Mouse (Mus musculus): Measurements from ENCODE around the gene Arhgef10l. TPM values are rescaled to one million over a fixed set of nuclear protein-coding genes. Genes with fewer than 3 reads are reported as not detected.

The Arhgef10l gene
- polyA plus RNA-seq, 1 experiment from 2014 or later = 13.4 TPM

DNA sequence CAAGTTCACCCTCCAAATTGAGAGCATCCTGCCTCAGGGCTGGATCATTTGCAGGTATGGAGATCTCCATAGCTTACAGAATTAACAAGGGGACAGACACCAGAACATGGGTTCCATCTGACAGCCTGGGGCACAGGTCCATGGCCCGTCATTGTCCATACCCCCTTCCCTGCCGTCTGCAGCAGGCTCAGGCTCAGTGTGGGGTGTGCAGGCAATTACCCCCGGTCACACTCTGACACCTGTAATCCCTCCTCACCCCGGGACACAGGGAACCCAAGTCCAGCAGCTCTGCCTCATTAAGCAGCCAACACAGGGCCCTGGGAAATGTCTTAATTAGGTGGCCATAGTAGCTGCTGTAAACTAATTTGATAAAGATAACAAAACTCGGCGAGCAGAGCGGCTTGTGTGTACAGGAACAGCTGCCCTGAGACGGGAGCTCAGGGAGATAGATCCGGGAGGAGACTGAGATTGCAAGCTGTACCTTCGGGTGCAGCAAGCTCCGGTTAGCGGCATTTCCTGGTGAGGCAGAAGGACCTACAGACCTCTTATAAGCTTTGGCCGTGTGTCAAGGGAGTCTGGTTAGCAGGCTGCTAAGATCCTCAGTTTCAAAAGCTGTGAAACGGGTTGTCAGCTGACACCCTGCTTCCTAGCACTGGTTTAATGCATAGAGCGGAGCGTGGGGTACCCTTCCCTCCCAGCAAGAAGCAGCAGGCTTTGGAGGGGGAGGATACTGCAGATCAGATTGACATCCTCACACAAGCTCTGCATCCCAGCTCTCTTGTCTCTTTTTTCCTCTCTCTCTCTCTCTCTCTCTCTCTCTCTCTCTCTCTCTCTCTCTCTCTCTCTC is 161.5 kb downstream of the Arhgef10l start:
- H3K4me3 ChIP-seq (ENCODE audit: low read depth, low read length) = no peak overlapping the region
- DNase-seq (ENCODE audit: low spot score) (peak; percentile 19), ATAC-seq (ENCODE audit: low read depth) (no peak)
- 31% methylated on average over 16 of the region's 16 CpGs for WGBS
- H3K36me3 ChIP-seq (ENCODE audit: control insufficient read depth, insufficient read depth, low read length) = no peaks in the 10 kb centered on the region
- H3K4me1 ChIP-seq (ENCODE audit: control insufficient read depth, insufficient read depth, low read length) = no peaks in the 10 kb centered on the region
- no peaks in the 10 kb centered on the region for H3K9me3 ChIP-seq (ENCODE audit: control insufficient read depth, low read length)
- H3K27me3 ChIP-seq (replicated peaks; ENCODE audit: control insufficient read depth, insufficient read depth, low read length) = no peaks in the 10 kb centered on the region
- H3K9ac ChIP-seq (ENCODE audit: low read depth, low read length) = no peak overlapping the region
- H3K4me2 ChIP-seq (ENCODE audit: low read depth, low read length) = no peak overlapping the region
- no peak overlapping the region for H3K27ac ChIP-seq (replicated peaks; ENCODE audit: low read depth, low read length)

- Histone ChIP-seq H3K36me3 (ENCODE audit: control insufficient read depth, insufficient read depth, low read length) (no peaks in the 10 kb centered on the region), H3K27me3 (replicated peaks; ENCODE audit: control insufficient read depth, insufficient read depth, low read length) (no peaks in the 10 kb centered on the region), H3K4me3 (ENCODE audit: low read depth, low read length) (no peak overlapping the region), H3K4me1 (ENCODE audit: control insufficient read depth, insufficient read depth, low read length) (no peaks in the 10 kb centered on the region), H3K27ac (replicated peaks; ENCODE audit: low read depth, low read length) (no peak overlapping the region), H3K4me2 (ENCODE audit: low read depth, low read length) (no peak overlapping the region), H3K9ac (ENCODE audit: low read depth, low read length) (no peak overlapping the region), H3K9me3 (ENCODE audit: control insufficient read depth, low read length) (no peaks in the 10 kb centered on the region)
- 43% methylated on average over 7 of the region's 7 CpGs for WGBS
- no peak for ATAC-seq (ENCODE audit: low read depth)
- no peak for DNase-seq (ENCODE audit: low spot score)
These were observed 165.0 kb downstream of the Arhgef10l start for GRCm38 (mm10) chr4:140500766-140501165.

DNA sequence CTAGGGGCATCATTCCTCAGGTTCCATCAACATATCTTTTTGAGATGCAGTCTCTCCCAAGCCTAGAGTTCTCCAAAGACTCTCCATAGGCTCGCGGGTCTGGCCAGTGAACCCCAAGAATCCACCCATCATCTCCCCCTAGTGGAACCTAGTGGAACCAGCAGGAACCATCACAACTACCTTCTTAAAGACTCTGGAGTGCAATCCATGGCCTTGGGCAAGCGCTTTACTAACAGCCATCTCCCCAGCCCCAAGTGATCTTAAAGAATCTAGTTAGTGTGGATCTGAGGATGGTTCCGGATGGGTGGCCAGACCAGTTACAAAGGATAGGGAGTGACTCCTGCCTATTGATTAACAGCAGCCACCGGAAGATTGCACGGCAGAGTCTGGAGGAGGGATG is 166.2 kb downstream of the Arhgef10l start:
- DNase-seq (ENCODE audit: low spot score) = no peak
- H3K4me3 ChIP-seq (ENCODE audit: low read depth, low read length) = no peak overlapping the region
- H3K27me3 ChIP-seq (replicated peaks; ENCODE audit: control insufficient read depth, insufficient read depth, low read length) = no peaks in the 10 kb centered on the region
- ATAC-seq (ENCODE audit: low read depth) = no peak
- H3K4me2 ChIP-seq (ENCODE audit: low read depth, low read length) = no peak overlapping the region
- H3K36me3 ChIP-seq (ENCODE audit: control insufficient read depth, insufficient read depth, low read length) = no peaks in the 10 kb centered on the region
- H3K27ac ChIP-seq (replicated peaks; ENCODE audit: low read depth, low read length) = no peak overlapping the region
- 85% methylated on average over 6 of the region's 6 CpGs for WGBS
- no peak overlapping the region for H3K9ac ChIP-seq (ENCODE audit: low read depth, low read length)
- no peaks in the 10 kb centered on the region for H3K4me1 ChIP-seq (ENCODE audit: control insufficient read depth, insufficient read depth, low read length)
- no peaks in the 10 kb centered on the region for H3K9me3 ChIP-seq (ENCODE audit: control insufficient read depth, low read length)

GRCm38 (mm10) chr4:140497169-140497568 is 168.6 kb downstream of the Arhgef10l start:
- DNase-seq (ENCODE audit: low spot score) (peak; percentile 21), ATAC-seq (ENCODE audit: low read depth) (no peak)
- no peak overlapping the region for H3K4me3 ChIP-seq (ENCODE audit: low read depth, low read length)
- no peaks in the 10 kb centered on the region for H3K4me1 ChIP-seq (ENCODE audit: control insufficient read depth, insufficient read depth, low read length)
- H3K4me2 ChIP-seq (ENCODE audit: low read depth, low read length) = no peak overlapping the region
- no peak overlapping the region for H3K27ac ChIP-seq (replicated peaks; ENCODE audit: low read depth, low read length)
- WGBS = 59% methylated on average over 20 of the region's 20 CpGs
- no peaks in the 10 kb centered on the region for H3K36me3 ChIP-seq (ENCODE audit: control insufficient read depth, insufficient read depth, low read length)
- no peaks in the 10 kb centered on the region for H3K27me3 ChIP-seq (replicated peaks; ENCODE audit: control insufficient read depth, insufficient read depth, low read length)
- no peak overlapping the region for H3K9ac ChIP-seq (ENCODE audit: low read depth, low read length)
- no peaks in the 10 kb centered on the region for H3K9me3 ChIP-seq (ENCODE audit: control insufficient read depth, low read length)

- no peak for ATAC-seq (ENCODE audit: low read depth)
- Histone ChIP-seq H3K4me2 (ENCODE audit: low read depth, low read length) (no peak overlapping the region), H3K4me3 (ENCODE audit: low read depth, low read length) (no peak overlapping the region), H3K27me3 (replicated peaks; ENCODE audit: control insufficient read depth, insufficient read depth, low read length) (no peaks in the 10 kb centered on the region), H3K27ac (replicated peaks; ENCODE audit: low read depth, low read length) (no peak overlapping the region), H3K36me3 (ENCODE audit: control insufficient read depth, insufficient read depth, low read length) (no peaks in the 10 kb centered on the region), H3K9me3 (ENCODE audit: control insufficient read depth, low read length) (no peaks in the 10 kb centered on the region), H3K9ac (ENCODE audit: low read depth, low read length) (no peak overlapping the region), H3K4me1 (ENCODE audit: control insufficient read depth, insufficient read depth, low read length) (no peaks in the 10 kb centered on the region)
- WGBS = 49% methylated on average over 5 of the region's 5 CpGs
- DNase-seq (ENCODE audit: low spot score) = no peak
These were observed 174.3 kb downstream of the Arhgef10l start for GRCm38 (mm10) chr4:140491555-140491954.

- H3K4me3 ChIP-seq (ENCODE audit: low read depth, low read length) = no peak overlapping the region
- no peak overlapping the region for H3K27ac ChIP-seq (replicated peaks; ENCODE audit: low read depth, low read length)
- H3K9ac ChIP-seq (ENCODE audit: low read depth, low read length) = no peak overlapping the region
- no peaks in the 10 kb centered on the region for H3K36me3 ChIP-seq (ENCODE audit: control insufficient read depth, insufficient read depth, low read length)
- 35% methylated on average over 12 of the region's 12 CpGs for WGBS
- no peak for ATAC-seq (ENCODE audit: low read depth)
- H3K4me1 ChIP-seq (ENCODE audit: control insufficient read depth, insufficient read depth, low read length) = no peaks in the 10 kb centered on the region
- no peaks in the 10 kb centered on the region for H3K27me3 ChIP-seq (replicated peaks; ENCODE audit: control insufficient read depth, insufficient read depth, low read length)
- no peak overlapping the region for H3K4me2 ChIP-seq (ENCODE audit: low read depth, low read length)
- no peak for DNase-seq (ENCODE audit: low spot score)
- H3K9me3 ChIP-seq (ENCODE audit: control insufficient read depth, low read length) = no peaks in the 10 kb centered on the region
These were observed 180.4 kb downstream of the Arhgef10l start for GRCm38 (mm10) chr4:140485442-140485841.

DNA sequence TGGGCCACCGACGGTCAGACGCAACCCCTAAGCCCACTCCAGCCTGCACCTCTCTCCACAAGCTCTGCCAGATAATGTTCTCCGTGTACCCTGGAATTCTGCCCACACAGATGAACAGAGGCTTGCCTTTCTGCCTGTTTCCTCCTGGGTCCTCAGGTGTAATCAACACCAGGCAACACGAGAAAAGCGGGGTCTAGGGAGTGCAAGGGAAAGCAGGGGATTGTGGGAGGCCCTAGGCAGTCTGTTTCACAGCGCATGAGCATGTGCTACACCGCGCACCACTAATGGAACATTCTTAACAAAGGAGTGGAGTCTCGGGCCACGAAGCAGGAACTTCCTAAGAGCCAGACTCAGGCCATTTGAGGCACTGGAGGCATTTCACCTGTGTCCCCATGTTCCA is 182.7 kb downstream of the Arhgef10l start:
- H3K27me3 ChIP-seq (replicated peaks; ENCODE audit: control insufficient read depth, insufficient read depth, low read length) = no peaks in the 10 kb centered on the region
- no peak overlapping the region for H3K4me2 ChIP-seq (ENCODE audit: low read depth, low read length)
- H3K9ac ChIP-seq (ENCODE audit: low read depth, low read length) = no peak overlapping the region
- H3K4me1 ChIP-seq (ENCODE audit: control insufficient read depth, insufficient read depth, low read length) = no peaks in the 10 kb centered on the region
- H3K27ac ChIP-seq (replicated peaks; ENCODE audit: low read depth, low read length) = no peak overlapping the region
- ATAC-seq (ENCODE audit: low read depth) = peak; percentile 60; the same call in 1 of the 2 replicates
- WGBS = 62% methylated on average over 11 of the region's 11 CpGs
- no peaks in the 10 kb centered on the region for H3K36me3 ChIP-seq (ENCODE audit: control insufficient read depth, insufficient read depth, low read length)
- no peak overlapping the region for H3K4me3 ChIP-seq (ENCODE audit: low read depth, low read length)
- DNase-seq (ENCODE audit: low spot score) = no peak
- H3K9me3 ChIP-seq (ENCODE audit: control insufficient read depth, low read length) = no peaks in the 10 kb centered on the region

DNA sequence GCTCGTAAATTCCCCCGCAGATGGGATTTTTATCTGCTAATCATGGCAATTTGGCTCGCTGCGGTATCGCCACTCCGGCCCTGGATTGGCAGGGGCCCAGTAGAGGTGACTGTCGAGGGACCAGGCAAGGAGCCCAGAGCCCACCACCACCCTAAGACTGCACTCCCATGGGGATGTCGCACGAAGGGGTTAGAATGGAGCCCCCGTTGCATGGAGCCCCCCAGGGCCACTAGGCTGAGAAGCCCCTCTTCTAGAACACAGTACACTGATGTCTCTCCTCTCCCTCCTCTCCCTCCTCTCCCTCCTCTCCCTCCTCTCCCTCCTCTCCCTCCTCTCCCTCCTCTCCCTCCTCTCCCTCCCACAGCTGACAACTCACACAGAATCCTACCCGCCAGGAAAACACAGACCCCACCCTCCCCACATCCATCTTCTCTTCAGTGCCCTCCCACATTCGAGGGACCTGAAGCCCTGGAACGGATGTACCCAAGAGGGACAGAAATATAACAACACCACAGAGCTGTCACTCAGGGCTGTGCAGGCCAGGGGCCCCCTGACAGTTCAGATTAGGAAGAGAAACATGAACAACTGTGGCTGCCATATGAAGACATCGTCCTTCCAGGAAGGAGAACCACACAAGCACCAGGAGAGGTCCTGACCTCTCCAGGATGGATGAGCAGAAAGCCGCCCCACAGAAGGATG is 185.3 kb downstream of the Arhgef10l start:
- H3K4me2 ChIP-seq (ENCODE audit: low read depth, low read length) = no peak overlapping the region
- H3K27ac ChIP-seq (replicated peaks; ENCODE audit: low read depth, low read length) = no peak overlapping the region
- H3K36me3 ChIP-seq (ENCODE audit: control insufficient read depth, insufficient read depth, low read length) = no peaks in the 10 kb centered on the region
- DNase-seq (ENCODE audit: low spot score) = no peak
- H3K27me3 ChIP-seq (replicated peaks; ENCODE audit: control insufficient read depth, insufficient read depth, low read length) = no peaks in the 10 kb centered on the region
- H3K9ac ChIP-seq (ENCODE audit: low read depth, low read length) = no peak overlapping the region
- no peaks in the 10 kb centered on the region for H3K4me1 ChIP-seq (ENCODE audit: control insufficient read depth, insufficient read depth, low read length)
- WGBS = 37% methylated on average over 15 of the region's 15 CpGs
- no peak for ATAC-seq (ENCODE audit: low read depth)
- no peaks in the 10 kb centered on the region for H3K9me3 ChIP-seq (ENCODE audit: control insufficient read depth, low read length)
- no peak overlapping the region for H3K4me3 ChIP-seq (ENCODE audit: low read depth, low read length)
